Mouse (Mus musculus): ENCODE data around the gene Zbtb7b. TPM values are rescaled to one million over a fixed set of nuclear protein-coding genes. Genes with fewer than 3 reads are reported as not detected.

Gene Zbtb7b
- polyA plus RNA-seq, 1 experiment from 2014 or later, result 0.73 TPM

- H3K27ac ChIP-seq, result peak overlapping the region; percentile 90; the same call in 1 of the 2 replicates
- H3K9me3 ChIP-seq, result no peaks in the 10 kb centered on the region
- H3K4me2 ChIP-seq, result peak overlapping the region; percentile 91
- peaks cover 20% of the 10 kb centered on the region for H3K36me3 ChIP-seq
- 1% methylated on average over 38 of the region's 38 CpGs for WGBS
- ATAC-seq (ENCODE audit: low FRiP score), result peak; percentile 43
- peak overlapping the region; percentile 61 for H3K4me3 ChIP-seq
- H3K27me3 ChIP-seq, result peaks cover 50% of the 10 kb centered on the region
- peak overlapping the region; percentile 82 for H3K9ac ChIP-seq
- H3K4me1 ChIP-seq (replicated peaks), result peaks cover 25% of the 10 kb centered on the region
Observed at GRCm38 (mm10) chr3:89348911-89349868, 45.4 kb downstream of the Zbtb7b start.

GRCm38 (mm10) chr3:89347916-89348315, 46.7 kb downstream of the Zbtb7b start:
- ATAC-seq (ENCODE audit: low FRiP score), result no peak
- no peak overlapping the region for H3K4me3 ChIP-seq
- H3K4me1 ChIP-seq (replicated peaks), result peaks cover 25% of the 10 kb centered on the region
- no peak overlapping the region for H3K27ac ChIP-seq
- 0 out of 2 replicates have a peak overlapping the region, but pooled peaks have one; percentile 82 for H3K9ac ChIP-seq
- H3K36me3 ChIP-seq, result peaks cover 30% of the 10 kb centered on the region
- H3K9me3 ChIP-seq, result no peaks in the 10 kb centered on the region
- peaks cover 44% of the 10 kb centered on the region for H3K27me3 ChIP-seq
- no peak overlapping the region for H3K4me2 ChIP-seq
- WGBS, result 58% methylated on average over 1 of the region's 1 CpGs

GRCm38 (mm10) chr3:89346815-89347540, 47.6 kb downstream of the Zbtb7b start:
- Histone ChIP-seq H3K4me2 (no peak overlapping the region), H3K9me3 (no peaks in the 10 kb centered on the region), H3K36me3 (peaks cover 30% of the 10 kb centered on the region), H3K4me3 (no peak overlapping the region), H3K27ac (no peak overlapping the region), H3K27me3 (peaks cover 36% of the 10 kb centered on the region), H3K9ac (no peak overlapping the region), H3K4me1 (replicated peaks) (peaks cover 26% of the 10 kb centered on the region)
- ATAC-seq (ENCODE audit: low FRiP score), result no peak
- WGBS, result 84% methylated on average over 10 of the region's 10 CpGs

- ATAC-seq (ENCODE audit: low FRiP score), result no peak
Observed at GRCm38 (mm10) chr3:89343279-89343678, 51.3 kb downstream of the Zbtb7b start.

GRCm38 (mm10) chr3:89341794-89342193, 52.8 kb downstream of the Zbtb7b start:
- peak overlapping the region; percentile 63 for H3K9ac ChIP-seq
- no peak overlapping the region for H3K4me3 ChIP-seq
- H3K36me3 ChIP-seq, result peaks cover 30% of the 10 kb centered on the region
- no peak overlapping the region for H3K4me2 ChIP-seq
- ATAC-seq (ENCODE audit: low FRiP score), result no peak
- peaks cover 47% of the 10 kb centered on the region for H3K4me1 ChIP-seq (replicated peaks)
- H3K27ac ChIP-seq, result no peak overlapping the region
- H3K9me3 ChIP-seq, result no peaks in the 10 kb centered on the region
- H3K27me3 ChIP-seq, result peaks cover 1% of the 10 kb centered on the region; the same call in 1 of the 2 replicates
- WGBS, result 83% methylated on average over 4 of the region's 4 CpGs

More at GRCm38 (mm10) chr3:89343279-89343678, 51.3 kb downstream of the Zbtb7b start:
- Histone ChIP-seq H3K9me3 (no peaks in the 10 kb centered on the region), H3K4me3 (no peak overlapping the region), H3K9ac (0 out of 2 replicates have a peak overlapping the region, but pooled peaks have one; percentile 39), H3K36me3 (peaks cover 30% of the 10 kb centered on the region), H3K4me1 (replicated peaks) (peaks cover 35% of the 10 kb centered on the region), H3K27ac (no peak overlapping the region), H3K27me3 (peaks cover 14% of the 10 kb centered on the region), H3K4me2 (no peak overlapping the region)
- 90% methylated on average over 7 of the region's 7 CpGs for WGBS

GRCm38 (mm10) chr3:89340465-89340864, 54.1 kb downstream of the Zbtb7b start:
- no peaks in the 10 kb centered on the region for H3K27me3 ChIP-seq
- H3K27ac ChIP-seq, result peak overlapping the region; percentile 3; the same call in 1 of the 2 replicates
- peaks cover 22% of the 10 kb centered on the region for H3K36me3 ChIP-seq
- peak; percentile 45 for ATAC-seq (ENCODE audit: low FRiP score)
- H3K9me3 ChIP-seq, result no peaks in the 10 kb centered on the region
- H3K4me3 ChIP-seq, result peak overlapping the region; percentile 37
- peak overlapping the region; percentile 80 for H3K4me2 ChIP-seq
- H3K4me1 ChIP-seq (replicated peaks), result peaks cover 60% of the 10 kb centered on the region
- 2% methylated on average over 11 of the region's 11 CpGs for WGBS
- H3K9ac ChIP-seq, result peak overlapping the region; percentile 63

- no peaks in the 10 kb centered on the region for H3K27me3 ChIP-seq
- no peak for ATAC-seq (ENCODE audit: low FRiP score)
- no peak overlapping the region for H3K4me3 ChIP-seq
- peak overlapping the region; percentile 80 for H3K4me2 ChIP-seq
- no peak overlapping the region for H3K9ac ChIP-seq
- no peak overlapping the region for H3K27ac ChIP-seq
- peaks cover 67% of the 10 kb centered on the region for H3K4me1 ChIP-seq (replicated peaks)
- no peaks in the 10 kb centered on the region for H3K9me3 ChIP-seq
- H3K36me3 ChIP-seq, result peaks cover 13% of the 10 kb centered on the region
- WGBS, result 20% methylated on average over 8 of the region's 8 CpGs
Observed at GRCm38 (mm10) chr3:89339416-89339815, 55.2 kb downstream of the Zbtb7b start.

GRCm38 (mm10) chr3:89337721-89338578, 56.6 kb downstream of the Zbtb7b start, which contains the start of gene Efna4:
Efna4 (minus strand) TSS chr3:89338028.
- Histone ChIP-seq H3K36me3 (peaks cover 8% of the 10 kb centered on the region), H3K9me3 (no peaks in the 10 kb centered on the region), H3K27ac (peak within 1 kb of the TSS; percentile 83), H3K4me1 (replicated peaks) (peaks cover 78% of the 10 kb centered on the region), H3K4me3 (peak within 1 kb of the TSS; percentile 65), H3K4me2 (peak within 1 kb of the TSS; percentile 80), H3K9ac (peak within 1 kb of the TSS; percentile 87), H3K27me3 (no peaks in the 10 kb centered on the region)
- peak; percentile 75 for ATAC-seq (ENCODE audit: low FRiP score)
- WGBS, result under 1% methylated on average over 38 of the region's 44 CpGs

GRCm38 (mm10) chr3:89337062-89337720, 57.4 kb downstream of the Zbtb7b start:
- WGBS, result under 1% methylated on average over 19 of the region's 21 CpGs

GRCm38 (mm10) chr3:89336529-89336928, 58.0 kb downstream of the Zbtb7b start:
- peak overlapping the region; percentile 87 for H3K9ac ChIP-seq
- WGBS, result 11% methylated on average over 6 of the region's 6 CpGs
- H3K27me3 ChIP-seq, result no peaks in the 10 kb centered on the region
- ATAC-seq (ENCODE audit: low FRiP score), result no peak
- H3K4me2 ChIP-seq, result peak overlapping the region; percentile 80
- H3K4me1 ChIP-seq (replicated peaks), result peaks cover 86% of the 10 kb centered on the region
- no peaks in the 10 kb centered on the region for H3K9me3 ChIP-seq
- peak overlapping the region; percentile 83; the same call in 1 of the 2 replicates for H3K27ac ChIP-seq
- peaks cover 8% of the 10 kb centered on the region for H3K36me3 ChIP-seq
- peak overlapping the region; percentile 65 for H3K4me3 ChIP-seq

More at GRCm38 (mm10) chr3:89337062-89337720, 57.4 kb downstream of the Zbtb7b start:
- peak overlapping the region; percentile 65 for H3K4me3 ChIP-seq
- H3K4me2 ChIP-seq, result peak overlapping the region; percentile 80
- H3K27me3 ChIP-seq, result no peaks in the 10 kb centered on the region
- peaks cover 8% of the 10 kb centered on the region for H3K36me3 ChIP-seq
- peaks cover 85% of the 10 kb centered on the region for H3K4me1 ChIP-seq (replicated peaks)
- no peak; the same call in 1 of the 2 replicates for ATAC-seq (ENCODE audit: low FRiP score)
- peak overlapping the region; percentile 87 for H3K9ac ChIP-seq
- H3K27ac ChIP-seq, result peak overlapping the region; percentile 83
- H3K9me3 ChIP-seq, result no peaks in the 10 kb centered on the region

- Histone ChIP-seq H3K4me3 (no peak overlapping the region), H3K27me3 (no peaks in the 10 kb centered on the region), H3K9me3 (no peaks in the 10 kb centered on the region), H3K36me3 (peaks cover 8% of the 10 kb centered on the region), H3K4me1 (replicated peaks) (peaks cover 79% of the 10 kb centered on the region), H3K27ac (peak overlapping the region; percentile 62), H3K4me2 (no peak overlapping the region), H3K9ac (peak overlapping the region; percentile 46; the same call in 1 of the 2 replicates)
- no peak for ATAC-seq (ENCODE audit: low FRiP score)
- 65% methylated on average over 11 of the region's 11 CpGs for WGBS
Observed at GRCm38 (mm10) chr3:89333053-89333452, 61.5 kb downstream of the Zbtb7b start.
